Mouse (Mus musculus): ENCODE results near the gene Trio. TPM values are rescaled to one million over a fixed set of nuclear protein-coding genes. Genes with fewer than 3 reads are reported as not detected.

Gene Trio
- polyA plus RNA-seq (2021), result 103 TPM

- POLR2A ChIA-PET, result interaction anchor here (0.6 to 1.9 kb wide), 8 partner anchors 17 to 121 kb away, joined by 3 to 9 read pairs (median 3); no protein-coding TSS in a partner anchor
- CTCF ChIA-PET, result interaction anchor here (0.9 to 2.8 kb wide), 4 partner anchors 101 to 115 kb away, joined by 3 to 13 read pairs (median 4); no protein-coding TSS in a partner anchor
- ATAC-seq (peak; percentile 95), DNase-seq (ENCODE audit: low read depth, low spot score) (peak; percentile 87)
- in situ Hi-C loops (cut with MboI; ENCODE audit: low pct_unique_long_range_greater_than_20kb), result loop anchor here (5.0 kb wide), 1 partner anchor 157 kb away; no protein-coding TSS in a partner anchor
- no peaks in the 10 kb centered on the region for H3K27me3 ChIP-seq
- TF ChIP-seq CTCF (IDR thresholded peaks at IDR 0.05), result no peak
Measured at GRCm38 (mm10) chr15:28025447-28026166, at the start of gene Trio. Gene Trio, minus strand, starts transcription at chr15:28025848.

DNA sequence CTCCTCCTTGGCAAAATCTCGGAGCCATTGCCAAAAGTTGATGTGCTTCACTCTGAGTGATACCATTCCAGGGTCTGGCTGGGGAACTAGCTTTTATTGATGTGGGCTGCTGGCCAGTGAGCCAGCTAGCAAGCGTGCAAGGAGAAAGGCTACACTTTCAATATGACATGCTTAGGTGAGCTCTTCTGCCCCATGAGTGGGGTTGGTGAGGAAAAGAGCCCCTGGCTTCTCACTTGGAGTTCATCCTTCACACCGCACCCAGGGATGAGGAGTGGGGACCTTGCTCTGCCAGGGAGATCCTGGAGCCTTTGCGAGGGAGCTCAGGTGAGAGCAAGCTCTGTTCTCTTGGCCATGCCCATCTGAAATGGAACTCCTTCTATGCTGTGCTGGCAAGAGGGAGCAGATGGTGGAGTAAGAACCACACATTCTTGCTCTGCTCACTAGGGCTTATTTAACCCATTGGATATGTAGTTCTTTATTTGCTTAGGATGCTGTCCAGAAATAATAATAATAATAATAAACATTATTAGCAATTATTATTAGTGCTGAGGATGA, 48.8 kb upstream of the Trio start:
- H3K27me3 ChIP-seq, result no peaks in the 10 kb centered on the region
- no peak for TF ChIP-seq CTCF (IDR thresholded peaks at IDR 0.05)
- no peak for ATAC-seq
- no peak for DNase-seq (ENCODE audit: low read depth, low spot score)
- POLR2A ChIA-PET, result no interaction called here
- in situ Hi-C loops (cut with MboI; ENCODE audit: low pct_unique_long_range_greater_than_20kb), result no loop called here
- CTCF ChIA-PET, result no interaction called here

DNA sequence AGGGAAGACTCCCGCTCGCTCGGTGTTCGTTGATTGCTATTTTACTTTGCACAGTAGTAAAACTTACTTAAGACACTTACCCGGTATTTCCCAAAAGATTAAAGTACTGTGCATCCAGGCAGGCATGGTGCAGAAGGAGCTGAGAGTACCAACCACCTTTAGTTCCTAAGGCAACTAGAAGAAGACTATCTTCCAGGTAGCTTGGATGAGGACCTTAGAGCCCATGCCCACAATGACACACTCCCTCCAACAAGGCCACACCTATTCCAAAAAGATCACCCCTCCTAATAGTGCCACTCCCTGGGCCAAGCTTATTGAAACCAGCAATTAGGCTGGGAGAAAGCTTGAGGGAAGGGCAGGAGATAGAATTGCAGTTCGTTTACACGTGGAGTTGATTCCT, 46.0 kb upstream of the Trio start:
- in situ Hi-C loops (cut with MboI; ENCODE audit: low pct_unique_long_range_greater_than_20kb), result no loop called here
- DNase-seq (ENCODE audit: low read depth, low spot score) (no peak), ATAC-seq (no peak)
- no peak for TF ChIP-seq CTCF (IDR thresholded peaks at IDR 0.05)
- CTCF ChIA-PET, result interaction anchor here (1.2 to 1.7 kb wide), 4 partner anchors 10 to 62 kb away, joined by 3 to 6 read pairs (median 4); no protein-coding TSS in a partner anchor
- H3K27me3 ChIP-seq, result no peaks in the 10 kb centered on the region
- POLR2A ChIA-PET, result no interaction called here

- in situ Hi-C loops (cut with MboI; ENCODE audit: low pct_unique_long_range_greater_than_20kb), result no loop called here
- ATAC-seq (peak; percentile 57), DNase-seq (ENCODE audit: low read depth, low spot score) (peak; percentile 37)
- no peak for TF ChIP-seq CTCF (IDR thresholded peaks at IDR 0.05)
- ChIA-PET POLR2A (interaction anchor here (0.9 kb wide), 1 partner anchor 22 kb away, joined by 3 read pairs; no protein-coding TSS in a partner anchor), CTCF (interaction anchor here (1.2 to 1.7 kb wide), 3 partner anchors 11 to 39 kb away, joined by 3 to 6 read pairs (median 5); no protein-coding TSS in a partner anchor)
- no peaks in the 10 kb centered on the region for H3K27me3 ChIP-seq
Measured at GRCm38 (mm10) chr15:28070771-28071419, 45.2 kb upstream of the Trio start.

- no peak for ATAC-seq
- TF ChIP-seq CTCF (IDR thresholded peaks at IDR 0.05), result no peak
- ChIA-PET POLR2A (interaction anchor here (0.9 kb wide), 1 partner anchor 23 kb away, joined by 3 read pairs; no protein-coding TSS in a partner anchor), CTCF (interaction anchor here (1.2 kb wide), 1 partner anchor 11 kb away, joined by 5 read pairs; no protein-coding TSS in a partner anchor)
- DNase-seq (ENCODE audit: low read depth, low spot score), result no peak
- in situ Hi-C loops (cut with MboI; ENCODE audit: low pct_unique_long_range_greater_than_20kb), result no loop called here
- no peaks in the 10 kb centered on the region for H3K27me3 ChIP-seq
Measured at GRCm38 (mm10) chr15:28070221-28070620, 44.6 kb upstream of the Trio start.

DNA sequence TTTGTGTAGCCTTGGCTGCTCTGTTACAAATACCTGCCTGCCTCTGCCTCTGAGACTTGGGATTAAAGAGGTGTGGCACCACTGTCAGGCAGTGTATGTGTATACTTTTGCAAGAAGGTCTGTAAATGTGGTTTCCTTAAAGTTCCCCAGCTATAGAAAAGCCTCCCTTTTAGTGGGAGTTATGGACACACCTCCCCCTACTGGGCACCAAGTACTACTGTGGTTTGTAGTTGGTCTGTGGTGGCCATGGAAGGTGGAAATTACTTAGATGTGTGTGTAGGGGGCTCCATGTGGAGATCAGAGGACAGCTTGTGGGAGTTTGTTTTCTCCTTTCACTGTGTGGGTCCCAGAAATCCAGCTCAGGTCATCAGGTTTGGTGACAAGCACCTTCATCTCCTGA, 41.7 kb upstream of the Trio start:
- DNase-seq (ENCODE audit: low read depth, low spot score) (no peak), ATAC-seq (no peak)
- ChIA-PET POLR2A (no interaction called here), CTCF (interaction anchor here (0.9 kb wide), 2 partner anchors 148 to 155 kb away, joined by 3 read pairs; no protein-coding TSS in a partner anchor)
- in situ Hi-C loops (cut with MboI; ENCODE audit: low pct_unique_long_range_greater_than_20kb), result loop anchor here (5.0 kb wide), 1 partner anchor 35 kb away; no protein-coding TSS in a partner anchor
- TF ChIP-seq CTCF (IDR thresholded peaks at IDR 0.05), result peak; percentile 68
- no peaks in the 10 kb centered on the region for H3K27me3 ChIP-seq

DNA sequence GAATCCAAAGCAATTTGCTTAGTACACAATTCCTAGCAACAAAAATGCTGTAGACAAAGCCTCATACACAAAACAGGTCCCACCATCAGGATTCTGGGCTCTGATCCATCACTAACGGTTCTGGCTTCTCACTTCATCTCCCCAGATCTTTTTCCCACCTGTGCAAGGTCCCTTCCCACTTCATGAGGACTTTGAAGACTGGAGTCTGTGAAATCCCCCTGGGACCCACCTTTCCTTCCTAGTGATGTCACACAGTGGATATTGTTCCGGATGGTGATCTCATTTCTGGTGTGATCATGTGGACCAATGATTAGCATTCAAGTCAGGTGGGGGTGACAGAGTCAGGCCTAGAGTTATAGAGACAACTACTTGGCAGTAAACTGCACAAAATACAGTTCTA, 40.8 kb upstream of the Trio start:
- no peak for TF ChIP-seq CTCF (IDR thresholded peaks at IDR 0.05)
- ATAC-seq (no peak), DNase-seq (ENCODE audit: low read depth, low spot score) (no peak)
- POLR2A ChIA-PET, result no interaction called here
- no peaks in the 10 kb centered on the region for H3K27me3 ChIP-seq
- in situ Hi-C loops (cut with MboI; ENCODE audit: low pct_unique_long_range_greater_than_20kb), result loop anchor here (5.0 kb wide), 1 partner anchor 34 kb away; no protein-coding TSS in a partner anchor
- CTCF ChIA-PET, result interaction anchor here (0.9 kb wide), 2 partner anchors 147 to 154 kb away, joined by 3 read pairs; no protein-coding TSS in a partner anchor

- no peak for ATAC-seq
- in situ Hi-C loops (cut with MboI; ENCODE audit: low pct_unique_long_range_greater_than_20kb), result loop anchor here (5.0 kb wide), 1 partner anchor 33 kb away; no protein-coding TSS in a partner anchor
- H3K27me3 ChIP-seq, result no peaks in the 10 kb centered on the region
- TF ChIP-seq CTCF (IDR thresholded peaks at IDR 0.05), result no peak
- no peak for DNase-seq (ENCODE audit: low read depth, low spot score)
- POLR2A ChIA-PET, result interaction anchor here (0.5 kb wide), 1 partner anchor 173 kb away, joined by 4 read pairs; no protein-coding TSS in a partner anchor
- CTCF ChIA-PET, result interaction anchor here (0.9 kb wide), 2 partner anchors 8 to 171 kb away, joined by 3 to 4 read pairs; no protein-coding TSS in a partner anchor
Measured at GRCm38 (mm10) chr15:28065572-28065971, 39.9 kb upstream of the Trio start.

DNA sequence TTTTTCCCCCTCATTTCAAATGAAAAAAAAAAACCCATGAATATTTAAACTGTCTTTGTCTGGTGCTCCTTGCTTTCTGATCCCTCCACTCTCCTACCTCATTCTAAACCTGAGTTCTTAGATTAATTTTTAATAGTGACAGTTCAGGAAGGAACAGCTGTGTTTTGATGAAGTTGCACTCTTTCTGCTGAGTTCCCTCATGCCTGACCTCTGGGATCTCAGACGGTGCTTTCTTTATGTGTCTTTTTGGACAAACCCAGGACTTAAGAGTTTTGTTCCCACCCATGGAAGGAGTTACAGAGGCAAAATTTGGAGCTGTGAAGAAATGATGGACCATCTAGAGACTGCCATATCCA, 39.1 kb upstream of the Trio start:
- no peaks in the 10 kb centered on the region for H3K27me3 ChIP-seq
- ChIA-PET POLR2A (interaction anchor here (0.9 kb wide), 1 partner anchor 77 kb away, joined by 3 read pairs; no protein-coding TSS in a partner anchor), CTCF (no interaction called here)
- DNase-seq (ENCODE audit: low read depth, low spot score), result no peak
- ATAC-seq, result no peak
- in situ Hi-C loops (cut with MboI; ENCODE audit: low pct_unique_long_range_greater_than_20kb), result loop anchor here (5.0 kb wide), 1 partner anchor 32 kb away; no protein-coding TSS in a partner anchor
- no peak for TF ChIP-seq CTCF (IDR thresholded peaks at IDR 0.05)

DNA sequence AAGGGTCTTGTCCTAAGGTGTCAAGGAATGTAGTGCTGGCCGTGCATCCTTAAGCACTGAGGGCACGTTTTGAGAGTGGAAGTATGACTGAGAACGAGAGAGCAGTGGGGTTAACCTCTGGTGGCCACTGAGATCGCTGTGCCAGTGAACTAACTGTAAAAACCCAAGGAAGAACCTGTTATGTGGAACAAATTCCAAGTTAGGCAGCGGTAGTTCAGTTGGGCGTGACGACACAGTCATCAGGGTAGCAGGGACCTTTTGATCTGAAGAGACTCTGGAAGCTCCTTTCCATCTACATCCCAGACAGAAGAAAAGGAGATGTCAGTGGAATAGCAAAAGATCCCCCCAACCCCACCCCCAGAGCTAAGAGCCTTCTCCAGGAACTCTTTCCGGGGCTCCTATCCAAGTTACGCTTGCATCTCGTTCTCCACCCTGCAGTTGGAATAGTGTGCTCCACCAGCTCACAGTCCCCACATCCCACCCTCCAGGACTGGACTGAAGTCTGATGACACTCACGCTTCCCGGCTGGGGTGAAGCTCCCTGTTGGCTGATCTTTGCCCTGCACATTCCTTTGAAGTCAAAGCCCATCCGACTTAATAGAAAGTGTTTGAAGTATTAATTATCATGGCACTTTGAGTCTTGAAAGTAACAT, 38.6 kb upstream of the Trio start:
- TF ChIP-seq CTCF (IDR thresholded peaks at IDR 0.05), result no peak
- ChIA-PET CTCF (no interaction called here), POLR2A (interaction anchor here (0.9 kb wide), 1 partner anchor 77 kb away, joined by 3 read pairs; no protein-coding TSS in a partner anchor)
- H3K27me3 ChIP-seq, result no peaks in the 10 kb centered on the region
- DNase-seq (ENCODE audit: low read depth, low spot score) (no peak), ATAC-seq (peak; percentile 44)
- in situ Hi-C loops (cut with MboI; ENCODE audit: low pct_unique_long_range_greater_than_20kb), result no loop called here
